ENCODE assay signal across 8 mouse cellular contexts in the genomic region with DNA sequence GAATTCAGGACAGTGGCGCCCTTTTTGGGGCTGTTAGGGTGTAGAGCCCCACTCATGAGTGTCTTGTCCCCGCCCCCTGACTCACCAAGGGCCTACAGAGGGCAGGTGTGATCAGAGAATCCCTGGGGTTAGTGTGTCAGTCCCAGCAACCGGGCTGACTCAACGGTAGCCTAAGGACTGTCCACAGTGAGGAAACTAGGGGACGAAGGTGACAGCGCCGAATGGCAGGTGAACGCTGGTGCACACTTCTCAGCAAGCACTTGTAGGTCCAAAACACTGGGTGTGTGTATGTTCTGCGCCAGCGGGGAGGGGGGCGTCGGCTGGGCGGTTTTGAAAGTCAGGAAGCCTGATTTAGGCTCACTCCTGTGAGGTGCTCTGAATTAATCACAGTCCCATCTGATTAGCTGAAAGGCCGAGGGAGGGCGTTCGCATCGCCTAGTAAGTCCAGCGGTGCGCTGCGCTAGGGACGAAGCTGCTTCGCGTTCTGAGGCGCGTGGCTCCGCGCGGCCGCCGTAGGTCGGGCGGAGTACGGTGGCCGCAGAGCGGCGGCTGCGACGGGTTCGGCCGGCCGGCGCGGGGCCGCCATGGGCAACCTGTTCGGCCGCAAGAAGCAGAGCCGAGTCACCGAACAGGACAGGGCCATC. TPM values are rescaled to one million over a fixed set of nuclear protein-coding genes. Genes with fewer than 3 reads are reported as not detected.
DNase-seq lines count a peak whose midpoint lies in the region; ATAC-seq lines count a peak whose summit lies in the region.

A gene (plus strand): TSS at position 151 of the 644 bp plus-strand sequence.

- H3K4me3 ChIP-seq in forebrain, embryonic 10.5 days, result peak within 1 kb of the TSS; percentile 99
- H3K4me3 ChIP-seq in heart, embryonic 15.5 days, result peak within 1 kb of the TSS; percentile 96
- H3K4me3 ChIP-seq in liver, embryonic 15.5 days (replicated peaks), result peak within 1 kb of the TSS; percentile 86
- H3K4me3 ChIP-seq in neural tube, embryonic 12.5 days, result peak within 1 kb of the TSS; percentile 94

- WGBS in forebrain, embryonic 10.5 days, result under 1% methylated on average over 48 of the region's 48 CpGs
- whole genome bisulfite sequencing in heart, embryonic 15.5 days, result under 1% methylated on average over 48 of the region's 48 CpGs
- WGBS in liver, embryonic 15.5 days (ENCODE audit: insufficient replicate concordance), result 1% methylated on average over 48 of the region's 48 CpGs
- under 1% methylated on average over 48 of the region's 48 CpGs for WGBS in neural tube, embryonic 12.5 days

- peak within 1 kb of the TSS; percentile 96 for H3K27ac ChIP-seq in forebrain, embryonic 10.5 days
- H3K27ac ChIP-seq in heart, embryonic 15.5 days, result peak within 1 kb of the TSS; percentile 85
- H3K27ac ChIP-seq in liver, embryonic 15.5 days (replicated peaks), result peak within 1 kb of the TSS; percentile 75
- peak within 1 kb of the TSS; percentile 29; the same call in 1 of the 2 replicates for H3K27ac ChIP-seq in neural tube, embryonic 12.5 days

- peak; percentile 65 for DNase-seq in c-Kit-negative CD71-positive TER-119-positive erythroid progenitor cells, embryonic 14.5 days (ENCODE audit: low read depth, low spot score)
- DNase-seq in forebrain, embryonic 10.5 days (ENCODE audit: extremely low spot score, low spot score), result peak; percentile 85
- DNase-seq in kidney, postnatal 25 days, result peak; percentile 90 to 94
- peak; percentile 82 for DNase-seq in telencephalon, adult 2 months (ENCODE audit: low read depth, low spot score)

- H3K4me2 ChIP-seq in heart, embryonic 15.5 days, result peak within 1 kb of the TSS; percentile 82
- H3K4me2 ChIP-seq in liver, embryonic 15.5 days, result peak within 1 kb of the TSS; percentile 86
- H3K4me2 ChIP-seq in neural tube, embryonic 12.5 days (replicated peaks), result peak within 1 kb of the TSS; percentile 88

- no peaks in the 10 kb centered on the region for H3K9me3 ChIP-seq in forebrain, embryonic 10.5 days
- H3K9me3 ChIP-seq in heart, embryonic 15.5 days (replicated peaks), result no peaks in the 10 kb centered on the region
- H3K9me3 ChIP-seq in liver, embryonic 15.5 days (replicated peaks), result no peaks in the 10 kb centered on the region
- no peaks in the 10 kb centered on the region for H3K9me3 ChIP-seq in neural tube, embryonic 12.5 days

- peaks cover 56% of the 10 kb centered on the region for H3K4me1 ChIP-seq in forebrain, embryonic 10.5 days
- peaks cover 51% of the 10 kb centered on the region for H3K4me1 ChIP-seq in heart, embryonic 15.5 days (replicated peaks)
- H3K4me1 ChIP-seq in liver, embryonic 15.5 days (replicated peaks), result peaks cover 44% of the 10 kb centered on the region
- H3K4me1 ChIP-seq in neural tube, embryonic 12.5 days, result peaks cover 24% of the 10 kb centered on the region

- peak within 1 kb of the TSS; percentile 98 for H3K9ac ChIP-seq in heart, embryonic 15.5 days
- peak within 1 kb of the TSS; percentile 88 for H3K9ac ChIP-seq in liver, embryonic 15.5 days
- peak within 1 kb of the TSS; percentile 94 for H3K9ac ChIP-seq in neural tube, embryonic 12.5 days

- ATAC-seq in CD4-positive, CD25-positive, alpha-beta regulatory T cell, adult 4 months, result peak; percentile 67
- peak; percentile 50 for ATAC-seq in heart, embryonic 15.5 days (replicated peaks; ENCODE audit: insufficient number of reproducible peaks, insufficient read depth, low FRiP score, low read depth)
- ATAC-seq in liver, embryonic 15.5 days (ENCODE audit: insufficient read depth), result peak; percentile 71
- ATAC-seq in neural tube, embryonic 12.5 days (ENCODE audit: low FRiP score, low read depth), result peak; percentile 66

- peaks cover 31% of the 10 kb centered on the region for H3K36me3 ChIP-seq in forebrain, embryonic 10.5 days (replicated peaks)
- peaks cover 21% of the 10 kb centered on the region for H3K36me3 ChIP-seq in heart, embryonic 15.5 days
- peaks cover 23% of the 10 kb centered on the region for H3K36me3 ChIP-seq in liver, embryonic 15.5 days (replicated peaks)
- H3K36me3 ChIP-seq in neural tube, embryonic 12.5 days, result peaks cover 28% of the 10 kb centered on the region

- H3K27me3 ChIP-seq in forebrain, embryonic 10.5 days (ENCODE audit: poor library complexity, severe bottlenecking), result peaks cover 6% of the 10 kb centered on the region
- H3K27me3 ChIP-seq in heart, embryonic 15.5 days, result peaks cover 6% of the 10 kb centered on the region; the same call in 1 of the 2 replicates
- peaks cover under 1% of the 10 kb centered on the region; the same call in 1 of the 2 replicates for H3K27me3 ChIP-seq in liver, embryonic 15.5 days
- H3K27me3 ChIP-seq in neural tube, embryonic 12.5 days (replicated peaks), result no peaks in the 10 kb centered on the region

RNA-seq across cellular contexts. Expression of the gene that starts here (rescaled TPM):
- polyA plus RNA-seq in CD4-positive, CD25-positive, alpha-beta regulatory T cell, adult 4 months (2017; shearing (Covaris generic)), result 10 to 100 TPM; 46.8 to 64.7 TPM
- polyA plus RNA-seq in forebrain, embryonic 10.5 days (2016; fragmentation: Nextera tagmentation; extraction: Ambion mirVana), result 114 and 124 TPM in 2 replicates
- polyA plus RNA-seq in heart, embryonic 15.5 days (2015; fragmentation: Nextera tagmentation; extraction: Ambion mirVana), result 57.3 and 69.5 TPM in 2 replicates
- 25.4 and 29.5 TPM in 2 replicates for polyA plus RNA-seq in liver, embryonic 15.5 days (2015; fragmentation: Nextera tagmentation; extraction: Ambion mirVana)
- 95.6 and 99.4 TPM in 2 replicates for polyA plus RNA-seq in neural tube, embryonic 12.5 days (2016; fragmentation: Nextera tagmentation; extraction: Ambion mirVana)

Comparison
In these comparisons a context has a peak if more than half of its experiments do, and no peak if none do; other contexts are left out.
1. Peak in every context shown above with its lines: DNase-seq, ATAC-seq, H3K4me3 ChIP-seq and H3K27ac ChIP-seq.
2. H3K27ac ChIP-seq: peak in every context shown above with its lines; median percentile 96 in forebrain, embryonic 10.5 days; 85 in heart, embryonic 15.5 days; 75 in liver, embryonic 15.5 days; 29 in neural tube, embryonic 12.5 days.